In the genomic region with DNA sequence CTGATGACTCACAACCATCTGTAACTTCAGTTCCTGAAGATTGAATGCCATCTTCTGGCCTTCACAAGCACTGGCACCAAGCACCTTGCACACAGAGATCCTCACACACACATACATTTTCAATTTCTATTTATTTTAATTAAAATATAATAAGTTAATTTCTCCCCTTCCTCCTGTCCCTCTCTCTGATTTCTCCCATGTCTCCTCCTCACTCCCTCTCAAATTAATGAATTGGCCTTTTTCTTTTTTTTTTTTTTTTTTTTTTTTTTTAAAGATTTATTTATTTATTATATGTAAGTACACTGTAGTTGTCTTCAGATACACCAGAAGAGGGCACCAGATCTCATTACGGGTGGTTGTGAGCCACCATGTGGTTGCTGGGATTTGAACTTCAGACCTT, we compare ENCODE assay signal across 7 mouse cellular contexts. TPM values are rescaled to one million over a fixed set of nuclear protein-coding genes. Genes with fewer than 3 reads are reported as not detected.
DNase-seq lines count a peak whose midpoint lies in the region; ATAC-seq and TF ChIP-seq lines count a peak whose summit lies in the region.
"Not testable (repeated sequence)": the region's sequence is repeated elsewhere in the genome, so short reads cannot be mapped to it uniquely, and the experiment has no call there.
"Had no signal": no experiment of that assay in that cellular context is flagged by ENCODE, and none has a peak within 500 bp of the region (broad histone marks: within the 10 kb centered on the region; RNA-seq: fewer than 3 reads in every experiment).

No protein-coding gene starts in this region.

- H3K27ac ChIP-seq in CH12.LX (ENCODE audit: insufficient read depth, low read depth); ES-E14 (ENCODE audit: insufficient read depth, low read depth, low read length, poor library complexity, severe bottlenecking); MEL (ENCODE audit: control insufficient read depth, low read depth, low read length); midbrain, embryonic 11.5 days (ENCODE audit: low read depth, low read length): not testable (repeated sequence)

- not testable (repeated sequence) for ATAC-seq in midbrain, embryonic 11.5 days (ENCODE audit: low FRiP score)

- in situ Hi-C loops in CH12.LX (cut with MboI; ENCODE audit: low pct_ligation_motif_present, low pct_unique_long_range_greater_than_20kb, low sequenced_read_pairs); ES-E14 (cut with MboI; ENCODE audit: low sequenced_read_pairs in 2 of 2, unreplicated experiment in 2 of 2): not testable (repeated sequence)

- dilution Hi-C loops in CH12.LX (cut with MboI; ENCODE audit: extremely low pct_ligation_motif_present, extremely low pct_unique_long_range_greater_than_20kb, low sequenced_read_pairs), result not testable (repeated sequence)

- H3K4me1 ChIP-seq in CH12.LX (ENCODE audit: control insufficient read depth in 1 of 2, insufficient read depth in 2 of 2) (peaks cover 4 to 19% of the 10 kb centered on the region in 2 experiments; a peak in 3 of 4 replicates), ES-E14 (ENCODE audit: control insufficient read depth in 2 of 2, insufficient read depth in 2 of 2, low read length in 2 of 2, poor library complexity in 1 of 2) (peaks cover 5 to 33% of the 10 kb centered on the region in 2 experiments), MEL (ENCODE audit: control insufficient read depth in 1 of 2, insufficient read depth in 2 of 2, low read length in 2 of 2) (peaks cover 7 to 23% of the 10 kb centered on the region in 2 experiments)
- not testable (repeated sequence) for H3K4me1 ChIP-seq in midbrain, embryonic 11.5 days (ENCODE audit: control insufficient read depth, insufficient read depth, low read length)

- TF ChIP-seq EP300 in CH12.LX (IDR thresholded peaks at IDR 0.05; ENCODE audit: low read length); MEL (IDR thresholded peaks at IDR 0.05; ENCODE audit: low read depth in 1 of 2, low read length in 2 of 2): not testable (repeated sequence)

- H3K4me2 ChIP-seq in CH12.LX (ENCODE audit: insufficient read depth, low read depth, poor library complexity, severe bottlenecking); midbrain, embryonic 11.5 days: not testable (repeated sequence)

- H3K9me3 ChIP-seq in CH12.LX (replicated peaks; ENCODE audit: low read length); ES-E14 (ENCODE audit: control insufficient read depth, insufficient read depth, low read depth, low read length); MEL (replicated peaks; ENCODE audit: insufficient read depth, low read length); midbrain, embryonic 11.5 days (ENCODE audit: control insufficient read depth, low read length): not testable (repeated sequence)

- H3K79me2 ChIP-seq in CH12.LX (replicated peaks; ENCODE audit: control insufficient read depth, extremely low read depth, insufficient read depth, poor library complexity, severe bottlenecking); MEL (ENCODE audit: control insufficient read depth, insufficient read depth, low read length, poor library complexity): not testable (repeated sequence)

- no CpG with 5 or more reads among the region's 1 CpGs for WGBS in midbrain, embryonic 11.5 days

- not testable (repeated sequence) for H3K36me3 ChIP-seq in CH12.LX (replicated peaks in 1 of 2; ENCODE audit: control insufficient read depth in 1 of 2, insufficient read depth in 1 of 2, low read length in 1 of 2); ES-E14 (ENCODE audit: control insufficient read depth, insufficient read depth, low read length, poor library complexity, severe bottlenecking); MEL (ENCODE audit: control insufficient read depth in 1 of 2, insufficient read depth in 2 of 2, low read length in 2 of 2); midbrain, embryonic 11.5 days (ENCODE audit: control insufficient read depth, insufficient read depth, low read length)

- not testable (repeated sequence) for TF ChIP-seq POLR2A in CH12.LX (IDR thresholded peaks at IDR 0.05; ENCODE audit: low read depth, low read length); MEL (IDR thresholded peaks at IDR 0.05; ENCODE audit: control insufficient read depth in 1 of 2, insufficient read depth in 1 of 2, low read depth in 1 of 2, low read length in 2 of 2, poor library complexity in 1 of 2)

- H3K27me3 ChIP-seq in CH12.LX (replicated peaks); MEL (ENCODE audit: control insufficient read depth in 1 of 2, insufficient read depth in 2 of 2, low read length in 2 of 2); midbrain, embryonic 11.5 days (ENCODE audit: control insufficient read depth, insufficient read depth, low read length): not testable (repeated sequence)

- H3K4me3 ChIP-seq in CH12.LX (replicated peaks in 1 of 3; ENCODE audit: low read depth in 2 of 3, low read length in 2 of 3, poor library complexity in 1 of 3); ES-E14 (ENCODE audit: insufficient read depth in 1 of 2, low read depth in 1 of 2, low read length in 2 of 2, poor library complexity in 1 of 2, severe bottlenecking in 1 of 2); MEL (ENCODE audit: control insufficient read depth in 1 of 2, insufficient read depth in 1 of 2, low read depth in 2 of 2, low read length in 2 of 2); midbrain, embryonic 11.5 days (ENCODE audit: low read depth, low read length): not testable (repeated sequence)

- peak in 1 of 2 experiments; percentile 6; a peak in 1 of 4 replicates for TF ChIP-seq CTCF in CH12.LX (conservative IDR thresholded peaks at IDR 0.05 in 1 of 2, IDR thresholded peaks at IDR 0.05 in 1 of 2; ENCODE audit: low read depth in 2 of 2, low read length in 2 of 2)
- TF ChIP-seq CTCF in MEL (IDR thresholded peaks at IDR 0.05 in 2 of 3, conservative IDR thresholded peaks at IDR 0.05 in 1 of 3; ENCODE audit: control insufficient read depth in 1 of 3, insufficient read depth in 1 of 3, low read depth in 2 of 3, low read length in 3 of 3, poor library complexity in 1 of 3, severe bottlenecking in 1 of 3), result not testable (repeated sequence)

- not testable (repeated sequence) for TF ChIP-seq RAD21 in CH12.LX (IDR thresholded peaks at IDR 0.05; ENCODE audit: low read depth, low read length); MEL (IDR thresholded peaks at IDR 0.05; ENCODE audit: low read depth, low read length)

- DNase-seq in 416B (ENCODE audit: low read depth) (peak; percentile 38), MEL (ENCODE audit: low read depth, low spot score) (peak; percentile 31)
- not testable (repeated sequence) for DNase-seq in CH12.LX (ENCODE audit: extremely low read depth); ES-E14 (ENCODE audit: low read depth, low spot score)
- DNase-seq in midbrain, embryonic 11.5 days (ENCODE audit: low spot score, missing footprints), result peak; percentile 77

- not testable (repeated sequence) for H3K9ac ChIP-seq in CH12.LX (ENCODE audit: insufficient read depth, low read depth); ES-E14 (ENCODE audit: insufficient read depth, low read depth, low read length, poor library complexity, severe bottlenecking); MEL (ENCODE audit: control insufficient read depth, low read depth, low read length, poor library complexity, severe bottlenecking); midbrain, embryonic 11.5 days (ENCODE audit: low read length)

RNA-seq across cellular contexts. Expression of gene Lpar5, which starts 2.5 kb away (rescaled TPM):
- 4.4 and 4.5 TPM in 2 replicates for total RNA-seq in CH12.LX (2012; rRNA removed)
- 3.3 and 4.8 TPM in 2 replicates for total RNA-seq in CH12.LX (2014; rRNA removed)
- polyA plus RNA-seq in CH12.LX (2012; ENCODE audit: insufficient read length, low read depth), result 14.4 and 25.9 TPM in 2 replicates
- 5.0 and 9.3 TPM in 2 replicates for total RNA-seq in ES-E14 (2012; rRNA removed)
- total RNA-seq in MEL (2012; rRNA removed), result 2.8 and 3.5 TPM in 2 replicates
- polyA plus RNA-seq in MEL (2012; ENCODE audit: insufficient read depth in 1 of 2, insufficient read length in 2 of 2, low read depth in 1 of 2, low replicate concordance in 2 of 2, missing spikeins in 1 of 2), result 10 to 100 TPM in 1 of 2 experiments, not detected in 1; 16.2 TPM
- 0.11 TPM in 1 of 2 replicates, not detected in the other for polyA plus RNA-seq in midbrain, embryonic 11.5 days (2014; fragmentation: Nextera tagmentation; extraction: Ambion mirVana)
- polyA plus RNA-seq: C2C12, Patski had no signal

RNA-seq across cellular contexts. Expression of gene Acrbp, which starts 15.7 kb away (rescaled TPM):
- total RNA-seq in CH12.LX (2012; rRNA removed) (3.1 and 3.3 TPM in 2 replicates), CH12.LX (2014; rRNA removed) (1.1 and 1.7 TPM in 2 replicates), ES-E14 (2012; rRNA removed) (9.6 and 31.2 TPM in 2 replicates), MEL (2012; rRNA removed) (1.2 and 3.3 TPM in 2 replicates)
- polyA plus RNA-seq in CH12.LX (2012; ENCODE audit: insufficient read length, low read depth) (4.0 and 4.9 TPM in 2 replicates), MEL (2012; ENCODE audit: insufficient read depth in 1 of 2, insufficient read length in 2 of 2, low read depth in 1 of 2, low replicate concordance in 2 of 2, missing spikeins in 1 of 2) (1 to 10 TPM in 1 of 2 experiments, not detected in 1; 5.3 TPM)
- 9.2 and 10.8 TPM in 2 replicates for polyA plus RNA-seq in midbrain, embryonic 11.5 days (2014; fragmentation: Nextera tagmentation; extraction: Ambion mirVana)

RNA-seq across cellular contexts. Expression of gene Ing4, which starts 25.7 kb away (rescaled TPM):
- 23.8 and 27.3 TPM in 2 replicates for total RNA-seq in CH12.LX (2012; rRNA removed)
- total RNA-seq in CH12.LX (2014; rRNA removed), result 31.3 and 32.2 TPM in 2 replicates
- polyA plus RNA-seq in CH12.LX (2012; ENCODE audit: insufficient read length, low read depth), result 21.3 and 25.1 TPM in 2 replicates
- 32.4 and 50.2 TPM in 2 replicates for total RNA-seq in ES-E14 (2012; rRNA removed)
- 26.3 and 29.5 TPM in 2 replicates for total RNA-seq in MEL (2012; rRNA removed)
- polyA plus RNA-seq in MEL (2012; ENCODE audit: insufficient read depth in 1 of 2, insufficient read length in 2 of 2, low read depth in 1 of 2, low replicate concordance in 2 of 2, missing spikeins in 1 of 2), result 10 to 100 TPM in 1 of 2 experiments, not detected in 1; 34.9 TPM
- 139 and 146 TPM in 2 replicates for polyA plus RNA-seq in midbrain, embryonic 11.5 days (2014; fragmentation: Nextera tagmentation; extraction: Ambion mirVana)

RNA-seq across cellular contexts. Expression of gene Chd4, which starts 30.6 kb away (rescaled TPM):
- total RNA-seq in CH12.LX (2012; rRNA removed), result 165 and 174 TPM in 2 replicates
- 72.7 and 86.0 TPM in 2 replicates for total RNA-seq in CH12.LX (2014; rRNA removed)
- 200 and 225 TPM in 2 replicates for polyA plus RNA-seq in CH12.LX (2012; ENCODE audit: insufficient read length, low read depth)
- total RNA-seq in ES-E14 (2012; rRNA removed), result 344 and 351 TPM in 2 replicates
- total RNA-seq in MEL (2012; rRNA removed), result 173 and 193 TPM in 2 replicates
- 100 to 1,000 TPM in 1 of 2 experiments, 10 to 100 TPM in 1; 93.0 to 232 TPM for polyA plus RNA-seq in MEL (2012; ENCODE audit: insufficient read depth in 1 of 2, insufficient read length in 2 of 2, low read depth in 1 of 2, low replicate concordance in 2 of 2, missing spikeins in 1 of 2)
- 96.9 and 99.3 TPM in 2 replicates for polyA plus RNA-seq in midbrain, embryonic 11.5 days (2014; fragmentation: Nextera tagmentation; extraction: Ambion mirVana)

RNA-seq across cellular contexts. Expression of gene Zfp384, which starts 56.3 kb away (rescaled TPM):
- total RNA-seq in CH12.LX (2012; rRNA removed) (14.0 and 14.5 TPM in 2 replicates), CH12.LX (2014; rRNA removed) (14.9 and 17.0 TPM in 2 replicates), ES-E14 (2012; rRNA removed) (25.1 and 25.6 TPM in 2 replicates), MEL (2012; rRNA removed) (19.2 and 19.5 TPM in 2 replicates)
- polyA plus RNA-seq in CH12.LX (2012; ENCODE audit: insufficient read length, low read depth) (32.0 and 34.4 TPM in 2 replicates), MEL (2012; ENCODE audit: insufficient read depth in 1 of 2, insufficient read length in 2 of 2, low read depth in 1 of 2, low replicate concordance in 2 of 2, missing spikeins in 1 of 2) (10 to 100 TPM in 1 of 2 experiments, not detected in 1; 57.4 TPM)
- 9.3 and 9.9 TPM in 2 replicates for polyA plus RNA-seq in midbrain, embryonic 11.5 days (2014; fragmentation: Nextera tagmentation; extraction: Ambion mirVana)
